Mouse (Mus musculus): Measurements from ENCODE around the gene Aes.
A peak's percentile ranks its signal among the peaks of the same experiment; 100 is the strongest.

The Aes gene

DNA sequence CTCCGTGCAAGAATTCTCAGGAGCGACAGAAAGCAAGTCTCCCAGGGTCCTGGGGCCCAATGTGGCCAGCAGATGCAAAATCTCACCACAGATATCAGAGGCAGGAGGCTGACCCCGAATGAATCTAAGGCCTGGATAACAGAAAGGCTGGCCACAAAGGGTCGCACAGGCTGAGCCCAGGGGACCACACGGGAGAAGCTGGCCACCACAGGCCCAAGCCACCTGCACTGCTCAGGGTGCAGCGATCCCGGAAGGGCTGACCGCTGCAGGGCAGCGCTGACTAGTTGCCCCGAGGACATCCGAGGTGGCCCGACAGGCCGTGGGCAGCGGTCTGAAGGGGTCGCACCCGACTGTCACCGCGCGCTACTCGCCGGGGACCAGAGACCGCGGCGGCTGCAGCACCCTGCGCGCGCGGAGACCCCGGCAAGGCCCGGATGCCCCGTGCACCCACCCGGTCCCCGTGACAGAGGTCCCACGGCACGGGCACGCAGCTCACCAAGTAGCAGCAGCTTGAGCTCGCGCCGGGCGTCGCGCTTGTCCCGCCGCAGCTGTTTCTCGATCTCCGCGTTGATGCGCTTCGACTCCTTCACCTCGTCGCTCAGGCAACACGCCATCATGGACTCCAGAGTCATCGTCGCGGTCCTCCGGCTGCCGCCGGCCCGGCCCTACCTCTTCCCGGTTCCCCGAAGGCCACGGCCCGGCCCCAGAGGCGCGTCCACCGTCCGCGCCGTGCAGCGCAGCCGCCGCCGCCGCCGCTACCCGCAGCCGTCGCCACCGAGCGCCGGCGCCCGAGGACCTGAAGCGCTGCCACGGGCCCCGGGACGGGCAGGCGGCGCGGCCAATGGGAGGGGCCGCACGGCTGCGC, 14.8 kb upstream of the Aes start:
- peak; percentile 56 for DNase-seq (ENCODE audit: low read depth, low spot score)

DNA sequence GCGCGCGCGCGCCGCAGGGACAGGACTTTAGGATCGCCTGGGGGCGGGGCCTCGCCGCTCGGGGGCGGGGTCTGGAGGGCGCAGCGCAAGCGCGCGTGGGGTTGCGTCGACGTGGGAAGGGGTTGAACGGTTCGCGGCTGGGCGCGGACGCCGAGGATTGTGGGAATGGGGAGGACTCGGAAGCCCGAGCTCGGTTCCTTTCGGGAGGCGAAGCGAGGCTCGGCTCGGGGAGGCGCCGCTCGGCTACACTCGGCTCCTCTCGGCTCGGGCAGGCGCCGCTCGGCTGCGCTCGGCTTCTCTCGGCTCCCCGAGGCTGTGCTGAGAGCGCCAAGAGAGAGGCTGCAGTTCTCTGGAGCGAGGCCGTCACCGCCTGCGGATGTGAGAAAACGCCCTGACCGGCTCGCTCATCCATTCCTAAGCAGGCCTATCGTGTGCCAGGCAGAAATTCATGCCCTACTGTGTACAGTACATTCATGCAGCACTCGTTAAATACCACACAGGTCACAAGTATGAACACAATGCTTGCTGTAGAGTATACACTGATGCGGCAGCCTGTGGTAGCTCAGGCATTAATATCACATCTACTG, 14.0 kb upstream of the Aes start, which contains the start of gene Gna11:
Gene Gna11, minus strand, starts transcription at position 30 of the 587 bp plus-strand sequence.
- DNase-seq (ENCODE audit: low read depth, low spot score) = peak; percentile 93

DNA sequence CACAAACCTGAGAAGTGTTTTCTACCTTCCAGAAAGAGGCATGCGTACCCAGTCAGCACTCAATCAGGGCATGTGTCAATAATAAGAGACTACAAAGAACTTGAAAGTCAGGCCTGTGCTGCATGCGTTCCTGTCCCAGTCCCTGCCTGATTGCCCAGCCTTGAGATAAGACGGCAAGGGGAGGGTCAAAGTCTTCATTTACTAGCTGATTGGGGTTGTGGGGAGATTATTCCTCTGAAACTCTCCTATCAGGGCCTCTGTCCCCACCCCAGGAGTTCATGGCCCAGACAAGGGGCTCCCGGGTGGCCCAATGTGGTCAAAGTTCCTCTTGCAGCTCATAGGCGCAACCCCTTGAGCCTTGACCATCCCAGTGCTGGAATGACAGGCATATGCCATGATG, 13.0 kb upstream of the Aes start:
- DNase-seq (ENCODE audit: low read depth, low spot score) = no peak

DNA sequence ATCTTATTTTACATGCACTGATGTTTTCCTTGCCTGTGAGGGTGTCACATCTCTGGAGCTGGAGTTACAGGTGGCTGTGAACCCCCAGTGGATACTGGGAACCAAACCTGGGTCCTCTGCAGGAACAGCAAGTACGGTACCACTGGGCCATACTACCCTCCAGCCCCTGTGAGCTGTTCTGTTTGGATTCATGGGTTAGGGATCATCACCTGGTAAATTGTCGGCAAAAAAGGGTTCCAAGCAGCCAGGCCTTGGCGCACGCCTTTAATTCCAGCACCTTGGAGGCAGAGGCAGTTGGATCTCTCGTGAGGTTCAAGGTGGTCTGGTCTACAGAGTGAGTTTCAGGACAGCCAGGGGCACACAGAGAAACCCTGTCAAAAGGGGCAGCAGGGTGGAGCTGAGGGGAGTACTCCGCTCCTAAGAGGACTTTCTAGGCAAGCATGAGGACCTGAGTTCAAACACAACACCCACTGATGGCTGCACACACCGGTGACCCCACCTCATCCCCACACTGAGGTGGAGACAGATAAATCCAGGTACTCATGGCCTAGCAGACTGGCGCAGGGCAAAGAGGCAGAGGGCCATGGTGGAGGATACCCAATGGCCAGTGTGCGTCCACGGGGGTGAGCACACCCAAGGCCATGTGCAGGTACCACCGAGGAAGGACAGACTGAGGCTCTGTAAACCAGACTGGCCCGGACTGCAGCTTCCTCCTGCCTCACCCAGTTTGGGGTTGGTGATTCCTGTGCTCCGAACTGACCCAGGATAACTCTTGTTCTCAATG, 12.3 kb upstream of the Aes start:
- DNase-seq (ENCODE audit: low read depth, low spot score) = no peak

DNA sequence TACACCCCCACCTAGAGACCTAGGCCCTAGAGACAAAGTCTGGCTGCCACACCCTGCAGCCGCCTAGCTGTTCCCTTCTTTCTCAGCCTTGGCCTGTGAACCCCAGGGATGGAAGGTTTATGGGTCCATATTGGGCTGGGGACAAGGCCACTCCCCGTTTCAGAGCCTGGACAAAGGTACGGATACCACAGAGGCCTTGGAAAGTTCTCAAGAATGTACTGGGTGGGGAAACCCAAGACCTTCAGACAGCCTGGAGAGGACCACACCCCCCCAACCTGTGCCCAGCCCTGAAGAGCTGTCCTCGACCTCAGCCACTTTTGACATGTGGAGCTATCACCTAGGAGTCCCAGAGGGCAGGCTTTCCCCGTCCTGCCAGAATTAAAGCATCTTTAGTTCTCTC, 10.3 kb upstream of the Aes start:
- no peak for DNase-seq (ENCODE audit: low read depth, low spot score)

DNA sequence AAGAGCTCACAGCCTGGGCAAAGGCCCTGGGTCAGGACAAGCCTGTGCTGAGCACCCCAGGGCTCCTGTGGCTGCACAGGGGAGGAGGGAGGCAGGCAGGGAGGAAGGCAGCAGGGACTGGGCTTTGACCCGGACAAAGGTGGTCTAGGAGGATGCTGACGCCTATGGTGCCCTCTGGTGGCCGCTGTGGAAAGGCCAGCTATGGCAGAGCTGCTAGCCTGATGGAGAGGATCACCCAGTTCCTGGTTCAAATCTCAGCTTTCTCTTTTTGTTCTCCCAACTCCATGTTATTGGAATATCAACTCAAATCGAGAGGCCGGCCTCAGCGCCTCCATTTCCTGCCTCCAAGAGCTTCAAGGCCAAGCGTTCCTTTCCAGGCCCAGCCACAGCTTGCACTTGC, 9.0 kb upstream of the Aes start:
- peak; percentile 81 for DNase-seq (ENCODE audit: low read depth, low spot score)

DNA sequence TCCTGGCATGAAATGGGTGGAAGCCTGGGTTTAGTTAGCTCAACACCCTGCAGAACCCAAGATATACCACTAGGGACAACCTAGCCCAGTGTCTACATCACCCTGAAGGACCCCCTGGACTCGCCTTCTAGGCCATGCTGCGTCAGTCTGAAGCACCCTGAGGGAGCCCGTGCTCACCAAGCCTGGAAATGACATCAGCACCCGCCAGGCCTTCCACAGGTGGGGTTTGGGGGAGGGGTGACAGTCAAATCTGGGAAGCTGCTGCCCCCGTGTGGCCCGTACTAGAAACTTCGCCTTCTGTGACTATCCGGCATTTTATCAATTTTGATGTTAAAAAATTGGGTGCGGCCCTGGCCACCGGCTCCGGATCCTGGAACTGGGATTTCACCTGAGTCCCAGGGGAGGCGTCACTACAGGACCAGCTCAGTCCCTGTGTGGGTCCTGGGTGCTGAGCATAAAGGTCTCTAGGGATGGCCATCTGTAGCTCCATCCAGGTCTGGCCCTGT, 7.6 kb upstream of the Aes start:
- peak; percentile 81 for DNase-seq (ENCODE audit: low read depth, low spot score)

DNA sequence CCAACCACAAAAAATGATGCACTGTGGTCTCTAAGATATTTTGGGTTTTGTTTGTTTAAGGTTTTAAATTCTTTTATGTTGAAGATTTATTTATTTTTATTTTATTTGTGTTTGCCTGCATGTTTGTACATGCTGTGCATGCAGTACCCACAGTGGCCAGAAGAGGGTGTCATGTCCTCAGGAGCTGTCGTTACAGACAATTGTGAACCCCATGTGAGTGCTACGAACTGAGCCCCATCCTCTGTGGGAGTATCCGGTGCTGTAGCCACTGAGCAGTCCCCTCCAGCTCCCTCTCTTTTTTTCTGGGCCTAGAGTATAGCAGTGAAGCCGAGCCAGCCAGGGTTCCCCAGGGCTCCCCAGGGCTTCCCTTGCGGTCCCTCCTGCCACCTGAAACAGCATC, 6.1 kb upstream of the Aes start:
- peak; percentile 89 for DNase-seq (ENCODE audit: low read depth, low spot score)

DNA sequence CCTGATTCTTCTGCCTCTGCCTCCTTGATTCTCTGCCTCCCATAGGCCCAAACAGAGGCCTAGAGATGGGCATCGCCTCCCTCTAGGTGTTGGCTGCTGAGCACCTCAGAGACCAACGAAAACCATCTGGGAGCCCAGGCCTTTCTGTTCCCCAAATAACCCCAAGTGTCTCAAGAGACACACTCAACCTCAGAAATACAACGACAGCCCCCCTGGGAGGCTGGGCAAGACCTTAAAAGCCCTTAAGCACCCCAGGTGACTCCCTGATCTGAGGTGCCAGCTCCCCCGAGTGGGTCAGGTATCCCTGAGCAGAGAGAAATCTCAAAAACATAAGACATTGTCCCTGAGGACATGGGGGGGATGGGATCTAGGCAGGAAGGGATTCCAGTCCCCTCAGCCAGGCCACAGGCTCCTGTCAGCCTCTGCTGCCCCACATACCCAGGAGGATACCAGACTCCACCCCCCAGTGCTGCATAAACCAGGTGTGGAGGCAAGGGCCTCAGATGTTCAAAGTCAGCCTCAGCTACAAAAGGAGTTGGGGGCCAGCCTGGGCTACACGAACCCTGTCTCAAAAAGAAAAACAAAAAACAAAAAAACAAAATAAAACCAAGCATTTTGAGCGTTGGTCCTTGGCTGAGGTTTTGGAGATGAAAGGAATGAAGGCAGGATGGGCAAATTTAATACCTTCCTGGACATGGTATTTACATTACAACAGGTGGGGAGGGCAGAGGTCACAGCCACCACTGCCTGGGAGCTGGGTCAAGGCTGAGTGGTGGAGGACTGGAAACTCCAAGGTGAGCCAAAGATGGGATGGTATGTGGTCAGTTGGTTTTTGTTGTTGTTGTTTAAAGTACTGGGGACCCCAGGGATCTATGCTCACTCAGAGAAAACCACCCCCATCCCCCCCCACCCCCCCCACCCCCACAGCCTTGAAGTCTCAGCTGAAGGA, 5.2 kb upstream of the Aes start:
- peak; percentile 51 for DNase-seq (ENCODE audit: low read depth, low spot score)

DNA sequence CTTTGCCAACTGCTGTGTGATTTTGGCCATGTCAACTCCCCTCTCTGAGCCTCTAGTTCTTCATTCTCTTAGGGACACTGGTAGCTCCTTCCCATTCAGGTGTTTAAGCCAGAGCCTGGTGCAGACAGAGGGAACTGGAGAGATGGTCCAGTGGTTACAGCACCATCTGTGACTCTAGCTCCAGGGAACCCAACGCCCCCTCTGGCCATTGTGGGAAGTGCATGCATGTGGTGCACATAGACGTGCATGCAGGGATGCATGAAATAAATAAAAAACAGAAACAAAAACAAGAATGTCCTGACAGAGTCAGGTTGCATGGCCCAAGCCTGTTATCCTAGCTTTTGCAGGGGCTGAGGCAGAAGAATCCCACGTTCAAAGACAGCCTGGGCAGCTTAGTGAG, 3.0 kb upstream of the Aes start:
- peak; percentile 78 for DNase-seq (ENCODE audit: low read depth, low spot score)

DNA sequence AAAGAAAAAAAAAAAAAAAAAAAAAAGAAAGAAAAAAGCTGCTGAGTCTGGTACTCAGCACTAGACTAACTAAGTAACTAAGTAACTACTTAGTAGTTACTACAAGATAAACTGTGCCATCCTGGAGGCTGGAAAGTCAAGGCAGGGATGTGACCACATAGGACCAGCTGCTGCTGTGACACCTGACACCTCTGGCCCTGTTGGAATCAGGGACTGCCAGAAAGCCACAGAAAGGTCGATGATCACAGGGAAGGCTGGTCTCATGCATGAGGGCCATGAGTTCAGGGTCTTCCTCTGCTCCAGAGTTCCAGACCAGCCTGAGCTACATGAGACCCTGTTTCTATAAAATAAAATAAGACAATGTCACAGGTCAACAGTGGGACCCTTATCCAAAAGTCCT, 1.8 kb upstream of the Aes start:
- DNase-seq (ENCODE audit: low read depth, low spot score) = no peak

DNA sequence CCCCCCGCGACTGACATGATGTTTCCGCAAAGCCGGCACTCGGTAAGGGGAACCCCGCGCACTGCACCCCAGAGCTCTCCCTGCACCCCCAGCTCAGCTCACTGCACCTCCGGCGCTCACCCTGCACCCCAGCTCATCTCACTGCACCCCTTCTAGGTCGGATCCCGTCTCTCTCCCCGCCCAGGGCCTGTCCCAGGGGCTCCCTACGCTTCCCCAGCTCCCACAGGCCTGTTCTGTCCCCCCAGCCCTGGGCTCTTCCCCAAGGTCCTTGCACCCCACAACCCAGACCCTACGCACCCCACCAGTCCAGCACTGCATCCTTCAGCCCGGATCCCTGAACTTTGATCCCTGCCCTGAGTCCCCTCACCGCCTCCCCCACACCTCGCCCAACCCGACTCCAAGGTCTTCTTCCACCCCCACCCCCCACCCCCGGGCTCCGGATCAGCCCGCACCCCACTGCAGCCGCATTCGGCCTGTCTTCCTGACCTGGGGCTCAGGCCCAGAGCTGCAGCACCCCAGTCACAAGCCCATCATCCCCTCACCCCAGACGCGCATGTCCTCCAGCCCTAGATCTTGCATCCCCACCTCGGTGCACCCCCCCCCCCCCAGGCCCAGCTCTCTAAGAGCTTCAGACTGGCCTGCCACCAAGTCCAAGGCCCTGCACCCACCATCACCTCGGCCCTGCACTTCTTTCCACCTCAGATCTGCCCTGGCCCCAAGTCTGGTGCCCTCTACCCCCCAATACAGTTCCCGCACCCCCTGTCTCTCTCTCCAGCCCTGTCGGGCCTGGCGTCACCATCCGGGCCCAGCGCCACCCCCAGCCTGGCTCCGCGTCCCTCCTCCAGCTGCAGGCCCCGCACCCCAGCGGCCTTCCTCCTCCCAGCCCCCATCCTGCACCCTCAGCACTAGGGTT, 595 bp downstream of the Aes start:
- DNase-seq (ENCODE audit: low read depth, low spot score) = no peak

DNA sequence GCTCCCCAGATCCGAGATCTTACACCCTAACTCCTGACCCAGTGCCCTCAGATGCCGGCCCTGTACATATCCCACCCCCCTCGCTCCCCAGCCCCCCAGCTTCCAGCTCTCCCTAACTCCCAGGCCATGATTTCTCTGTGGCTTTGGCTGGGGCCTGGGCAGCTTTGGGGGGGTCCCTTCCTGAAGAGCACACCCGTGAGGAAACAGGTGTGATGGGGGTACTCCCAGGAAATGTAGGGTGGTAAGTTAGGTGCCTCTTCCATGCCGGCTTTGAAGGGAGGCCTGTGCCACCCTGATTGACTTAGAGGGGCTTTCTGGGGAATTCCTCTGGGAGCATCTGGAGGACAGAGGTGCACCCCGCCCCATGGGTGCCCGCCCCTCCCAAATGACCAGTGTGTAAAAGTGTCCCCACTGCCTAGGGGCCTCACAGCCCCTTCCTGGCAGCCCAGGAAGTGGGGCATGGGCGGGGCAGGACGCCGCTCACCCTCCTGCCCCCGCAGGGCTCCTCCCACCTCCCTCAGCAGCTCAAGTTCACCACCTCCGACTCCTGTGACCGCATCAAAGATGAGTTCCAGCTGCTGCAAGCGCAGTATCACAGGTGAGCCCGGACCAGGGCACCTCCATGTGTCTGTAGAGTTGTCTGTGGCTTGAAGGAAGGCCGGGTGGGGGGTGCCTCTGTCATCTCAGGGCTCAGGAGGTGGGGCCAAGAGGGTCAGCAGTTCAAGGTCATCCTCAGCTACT, 1.6 kb downstream of the Aes start:
- DNase-seq (ENCODE audit: low read depth, low spot score) = peak; percentile 84

DNA sequence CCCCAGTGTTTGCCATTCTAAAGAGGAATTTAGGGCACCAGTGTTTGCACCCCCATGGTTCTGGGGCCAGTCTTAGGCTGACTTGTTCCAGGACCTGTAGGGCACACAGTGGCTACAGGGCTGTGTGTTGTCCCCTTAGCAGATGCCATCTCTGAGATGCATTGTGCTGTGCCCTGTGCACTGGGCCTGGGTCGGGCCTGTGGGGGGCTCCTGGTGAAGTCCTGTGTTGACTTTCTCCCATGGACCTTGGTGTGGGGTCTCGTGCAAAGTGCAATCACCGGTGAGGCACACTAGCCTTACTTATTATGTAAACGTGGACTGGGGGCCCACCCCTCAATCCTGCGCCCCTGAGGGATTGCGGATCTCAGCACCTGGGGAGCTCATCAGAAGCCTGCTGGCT, 3.1 kb downstream of the Aes start:
- DNase-seq (ENCODE audit: low read depth, low spot score) = no peak

DNA sequence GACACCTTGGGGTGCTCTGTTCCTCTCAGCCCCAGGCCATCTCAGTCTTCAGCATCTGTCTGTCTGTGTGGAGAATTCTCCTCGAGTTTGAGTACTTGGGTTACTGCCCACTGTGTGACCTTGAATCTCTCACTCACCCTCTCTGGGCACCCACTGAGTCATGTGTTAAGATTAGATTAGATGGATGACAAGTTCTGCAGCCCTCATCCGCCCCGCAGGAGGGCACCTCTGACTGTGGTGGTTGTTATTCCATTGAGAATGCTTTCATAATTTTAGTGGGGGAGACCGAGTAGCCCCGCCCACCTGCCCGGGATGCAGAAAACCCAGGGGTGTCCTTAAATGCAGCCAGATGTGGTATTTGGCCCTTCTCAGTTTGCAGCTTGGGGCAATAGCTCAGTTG, 4.2 kb downstream of the Aes start:
- no peak for DNase-seq (ENCODE audit: low read depth, low spot score)

DNA sequence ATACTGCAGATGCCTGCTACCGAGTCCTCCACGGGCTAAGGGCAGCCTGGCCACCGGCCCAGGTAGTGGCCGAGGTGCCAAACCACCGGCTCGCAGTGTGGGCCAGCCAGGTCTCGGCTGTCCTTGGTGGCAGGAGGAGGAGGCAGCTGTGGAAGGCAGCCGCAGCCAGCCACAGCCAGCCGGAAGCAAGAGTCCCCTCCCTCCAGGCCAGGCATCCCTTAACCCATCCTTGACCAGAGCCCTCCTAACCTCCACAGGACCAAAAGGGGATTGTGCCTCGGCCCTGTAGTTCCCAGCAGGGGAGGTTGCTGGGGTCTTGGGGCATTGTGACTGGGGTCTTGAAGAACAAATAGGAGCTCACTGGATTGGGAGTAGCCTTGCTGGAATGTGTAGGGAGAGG, 4.9 kb downstream of the Aes start:
- peak; percentile 67 for DNase-seq (ENCODE audit: low read depth, low spot score)

DNA sequence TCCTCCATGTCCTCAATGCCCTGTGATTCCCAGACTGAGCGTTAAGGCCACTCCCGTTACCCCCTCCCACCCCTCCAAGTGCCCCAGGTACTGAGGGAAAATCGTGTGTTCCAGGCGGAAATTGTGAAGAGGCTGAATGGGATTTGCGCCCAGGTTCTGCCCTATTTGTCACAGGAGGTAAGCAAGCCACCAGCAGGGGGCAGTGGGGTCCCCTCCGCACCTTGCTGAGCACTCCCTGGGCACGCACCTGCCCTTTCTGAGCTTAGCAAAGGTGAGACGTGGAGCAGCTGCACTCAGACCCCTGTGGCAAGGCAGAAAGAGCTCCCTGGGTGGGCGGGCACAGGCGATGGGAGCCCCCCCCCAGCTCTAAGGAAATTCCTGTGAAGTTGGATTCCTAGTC, 5.4 kb downstream of the Aes start:
- DNase-seq (ENCODE audit: low read depth, low spot score) = peak; percentile 83

DNA sequence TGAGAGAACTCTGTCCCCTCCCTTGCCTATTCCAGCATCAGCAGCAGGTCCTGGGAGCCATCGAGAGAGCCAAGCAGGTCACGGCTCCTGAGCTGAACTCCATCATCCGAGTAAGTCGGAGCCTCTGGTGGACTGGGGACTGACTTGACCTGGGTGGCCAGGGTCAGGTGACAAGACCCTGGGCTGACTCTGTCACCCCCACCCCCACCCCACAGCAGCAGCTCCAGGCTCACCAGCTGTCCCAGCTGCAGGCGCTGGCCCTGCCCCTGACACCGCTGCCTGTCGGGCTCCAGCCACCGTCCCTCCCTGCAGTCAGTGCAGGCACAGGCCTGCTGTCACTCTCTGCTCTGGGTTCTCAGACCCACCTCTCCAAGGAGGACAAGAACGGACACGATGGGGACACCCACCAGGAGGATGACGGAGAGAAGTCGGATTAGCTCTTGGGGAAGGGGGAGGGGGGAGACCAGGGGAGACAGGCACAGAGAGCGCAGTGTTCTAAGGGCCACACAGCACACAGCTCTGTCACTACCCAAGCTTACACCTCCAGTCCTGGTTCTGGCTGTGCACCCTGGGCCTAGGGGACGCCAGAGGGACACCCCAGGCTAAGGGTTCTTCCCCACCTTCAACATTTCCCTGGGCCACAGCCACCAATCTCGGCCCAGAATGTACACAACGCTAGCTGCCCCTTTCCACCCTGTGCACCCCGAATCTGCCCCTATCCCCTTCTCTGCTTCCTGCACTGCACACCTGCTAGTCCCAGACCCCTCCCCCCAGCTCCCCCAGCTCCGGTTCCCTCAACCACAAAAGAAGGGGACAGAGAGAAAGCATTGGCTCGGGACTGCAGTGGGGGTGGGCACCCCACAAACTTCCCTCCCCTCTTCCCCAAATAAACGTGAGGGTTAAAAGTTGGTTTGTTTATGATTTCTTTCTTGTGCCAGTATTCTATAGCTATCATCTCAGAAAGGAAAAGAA, 6.3 kb downstream of the Aes start:
- no peak for DNase-seq (ENCODE audit: low read depth, low spot score)

Data from R1 (cell line).